Mouse (Mus musculus) hindbrain, postnatal 0 days (tissue): ENCODE results near the gene Tmc6. TPM values are rescaled to one million over a fixed set of nuclear protein-coding genes. Genes with fewer than 3 reads are reported as not detected.
A peak's percentile ranks its signal among the peaks of the same experiment; 100 is the strongest.

Source experiments
- ATAC-seq: fragments of 200-750 bp; cut with Nextera tagmentation; 2 replicates; pipeline ENCODE4 v1.8.0; 2017; ENCODE audit warnings: mild to moderate bottlenecking, moderate TSS enrichment, moderate library complexity
- DNase-seq: peaks from one replicate; pipeline ENCODE4 v3.0.0-alpha.2; 2015; ENCODE audit warnings: low spot score
- H3K27ac ChIP-seq: fragments of 300-500 bp; sonication (generic); 2 replicates; pipeline ENCODE4 v1.5.1; 2014; ENCODE audit warnings: mild to moderate bottlenecking
- H3K27me3 ChIP-seq: fragments of 300-500 bp; sonication (generic); 2 replicates; pipeline ENCODE4 v1.6.1; 2014; ENCODE audit warnings: low read length, mixed read lengths; ENCODE audit not compliant: insufficient read depth
- H3K36me3 ChIP-seq: fragments of 300-500 bp; sonication (generic); 2 replicates; pipeline ENCODE4 v1.6.1; 2014; ENCODE audit warnings: low read length, mixed read lengths; ENCODE audit not compliant: insufficient read depth
- H3K4me1 ChIP-seq: fragments of 300-500 bp; sonication (generic); 2 replicates; pipeline ENCODE4 v1.6.1; 2014; ENCODE audit warnings: antibody characterized with exemption, low read length, mixed read lengths; ENCODE audit not compliant: insufficient read depth
- H3K4me2 ChIP-seq: fragments of 300-500 bp; sonication (generic); 2 replicates; pipeline ENCODE4 v1.6.1; 2014; ENCODE audit warnings: low read depth, mild to moderate bottlenecking, low read length, moderate library complexity, mixed read lengths
- H3K4me3 ChIP-seq: fragments of 300-500 bp; sonication (generic); 2 replicates; pipeline ENCODE4 v1.5.1; 2014; ENCODE audit warnings: low read length
- H3K9ac ChIP-seq: fragments of 300-500 bp; sonication (generic); replicated peaks from 2 replicates; pipeline ENCODE4 v1.6.1; 2014; ENCODE audit warnings: mild to moderate bottlenecking, low read length, moderate library complexity, mixed read lengths
- H3K9me3 ChIP-seq: fragments of 300-500 bp; sonication (generic); 2 replicates; pipeline ENCODE4 v1.6.1; 2016; ENCODE audit warnings: low read length, mixed read lengths
- CTCF ChIP-seq: IDR thresholded peaks from 2 replicates; pipeline ENCODE4 v1.5.1; 2016; ENCODE audit warnings: antibody characterized with exemption, control low read depth, low read depth
- WGBS: fragments of 180-500 bp; shearing (Covaris S2); extraction: QIAGEN DNeasy Blood & Tissue Kit; methylation state at CpG from one replicate; pipeline ENCODE4 v1.1.7; 2014; 5-methylcytosine and 5-hydroxymethylcytosine counted together
- polyA plus RNA-seq: library from polyadenylated mRNA; unstranded; fragments of >200 nt; fragmentation: Nextera tagmentation; extraction: Ambion mirVana; gene quantifications from 2 replicates; pipeline ENCODE4 v1.2.1, GENCODE M21; 2015
- total RNA-seq: library from RNA; depleted of rRNA; stranded (reverse); fragments of >200 nt; gene quantifications from 2 replicates; pipeline ENCODE4 v1.2.3, GENCODE M21; 2014

Tmc6 gene
- total and polyA plus RNA-seq, 2 experiments from 2014 or later = 3.2 to 4.7 TPM

DNA sequence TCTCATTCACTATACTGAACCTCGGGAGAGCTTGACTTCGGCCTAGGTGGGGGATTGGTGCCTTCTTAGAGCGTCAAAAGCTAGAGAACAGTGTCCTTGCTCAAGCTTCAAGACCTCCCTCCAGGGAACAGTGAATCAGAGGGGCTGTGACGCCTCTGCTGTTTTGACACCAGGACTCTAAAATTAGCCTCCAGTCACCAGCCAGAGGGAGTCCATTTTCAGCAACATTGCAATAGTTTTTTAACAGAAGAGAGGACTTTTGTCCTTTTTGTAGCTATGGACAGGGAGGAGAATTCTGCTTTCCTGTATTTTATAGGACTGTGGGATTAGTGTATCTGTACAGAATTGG is 51.5 kb downstream of the Tmc6 start:
- Histone ChIP-seq H3K9ac (no peak overlapping the region), H3K36me3 (peaks cover 8% of the 10 kb centered on the region; the same call in 1 of the 2 replicates), H3K9me3 (no peaks in the 10 kb centered on the region), H3K4me3 (no peak overlapping the region), H3K27ac (no peak overlapping the region), H3K4me2 (no peak overlapping the region), H3K27me3 (no peaks in the 10 kb centered on the region), H3K4me1 (no peaks in the 10 kb centered on the region)
- WGBS = 79% methylated on average over 4 of the region's 4 CpGs
- no peak for TF ChIP-seq CTCF
- DNase-seq (no peak), ATAC-seq (no peak)

DNA sequence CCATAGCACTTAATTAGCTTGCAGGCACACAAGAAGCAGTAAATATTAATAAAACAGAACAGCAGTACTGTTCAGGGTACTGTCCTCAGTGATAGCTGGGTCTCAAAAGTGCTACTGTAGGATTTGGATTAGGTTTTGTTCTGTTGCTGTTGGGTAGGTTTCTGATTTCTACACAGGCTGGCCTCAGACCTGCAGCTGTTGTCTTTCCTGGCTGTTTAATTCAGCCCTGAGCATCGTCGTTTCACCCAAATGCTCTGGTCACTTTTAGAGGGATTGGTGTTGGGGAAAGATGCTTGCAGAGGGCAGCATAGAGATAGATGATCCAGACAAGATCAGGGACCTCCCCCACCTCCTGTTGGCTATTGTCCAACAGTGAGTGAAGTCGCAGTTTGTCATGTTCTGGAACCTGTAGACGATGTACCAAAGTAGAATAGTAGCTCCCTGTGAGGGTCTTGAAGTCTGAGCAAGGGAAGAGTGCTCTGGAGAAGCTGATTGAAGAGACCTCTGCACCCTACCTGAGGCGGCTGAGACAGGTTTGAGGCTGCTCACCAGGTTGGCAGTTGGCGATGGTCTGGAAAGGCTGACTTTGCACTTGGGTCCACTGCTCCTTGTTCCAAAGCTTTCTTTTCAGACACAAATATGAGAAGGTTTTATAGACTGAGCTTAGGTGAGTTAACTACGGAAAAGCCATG is 52.1 kb downstream of the Tmc6 start:
- Histone ChIP-seq H3K9me3 (no peaks in the 10 kb centered on the region), H3K9ac (no peak overlapping the region), H3K36me3 (peaks cover 8% of the 10 kb centered on the region; the same call in 1 of the 2 replicates), H3K27me3 (no peaks in the 10 kb centered on the region), H3K27ac (no peak overlapping the region), H3K4me3 (no peak overlapping the region), H3K4me1 (no peaks in the 10 kb centered on the region), H3K4me2 (no peak overlapping the region)
- 73% methylated on average over 7 of the region's 7 CpGs for WGBS
- ATAC-seq (no peak), DNase-seq (no peak)
- no peak for TF ChIP-seq CTCF

DNA sequence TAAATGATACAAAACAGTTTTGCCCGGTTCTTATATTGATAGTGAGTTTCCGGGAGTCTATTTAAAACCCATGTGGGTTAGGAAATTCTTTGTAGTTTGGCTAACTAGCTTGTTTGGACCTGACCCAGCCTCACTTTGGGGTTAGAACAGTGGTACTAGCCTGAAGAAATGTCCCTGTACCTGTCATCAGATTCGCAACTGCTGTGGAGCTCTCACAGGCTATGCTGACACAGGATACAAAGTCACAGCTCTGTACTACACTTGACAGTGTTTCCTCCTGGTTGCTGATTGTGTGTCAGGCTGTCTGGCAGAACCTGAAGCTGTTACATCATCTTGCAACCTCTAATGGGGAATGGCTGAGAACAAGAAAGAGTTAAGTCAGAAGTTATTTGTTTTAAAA is 52.7 kb downstream of the Tmc6 start:
- DNase-seq (no peak), ATAC-seq (no peak)
- 85% methylated on average over 3 of the region's 3 CpGs for WGBS
- H3K4me2 ChIP-seq = no peak overlapping the region
- no peaks in the 10 kb centered on the region for H3K9me3 ChIP-seq
- H3K4me1 ChIP-seq = no peaks in the 10 kb centered on the region
- H3K36me3 ChIP-seq = peaks cover 12% of the 10 kb centered on the region; the same call in 1 of the 2 replicates
- no peak overlapping the region for H3K9ac ChIP-seq
- H3K27ac ChIP-seq = no peak overlapping the region
- no peak for TF ChIP-seq CTCF
- H3K27me3 ChIP-seq = no peaks in the 10 kb centered on the region
- no peak overlapping the region for H3K4me3 ChIP-seq

DNA sequence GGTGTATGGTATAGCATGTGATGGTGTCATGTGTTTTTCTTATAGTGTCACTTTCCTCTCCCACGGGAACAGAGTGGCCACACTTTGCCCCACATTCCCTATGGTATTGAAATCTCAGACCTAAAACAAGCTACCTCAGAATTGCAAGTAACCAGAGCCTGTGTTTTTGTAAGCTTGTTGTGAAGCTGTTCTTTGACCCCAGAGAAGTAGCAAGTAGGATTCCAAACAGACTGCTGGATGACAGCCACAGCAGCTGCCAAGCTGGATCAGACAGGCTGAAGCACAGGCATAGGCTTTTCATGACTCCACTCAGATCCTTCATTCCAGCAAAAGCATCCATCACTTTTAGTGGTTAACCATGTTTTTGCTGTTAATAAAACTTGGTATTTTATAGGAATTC is 53.2 kb downstream of the Tmc6 start:
- Histone ChIP-seq H3K9me3 (no peaks in the 10 kb centered on the region), H3K27me3 (no peaks in the 10 kb centered on the region), H3K4me1 (no peaks in the 10 kb centered on the region), H3K4me3 (no peak overlapping the region), H3K36me3 (peaks cover 12% of the 10 kb centered on the region; the same call in 1 of the 2 replicates), H3K4me2 (no peak overlapping the region), H3K9ac (no peak overlapping the region), H3K27ac (peak overlapping the region; percentile 20; the same call in 1 of the 2 replicates)
- ATAC-seq (no peak), DNase-seq (peak; percentile 39)
- WGBS = 69% methylated on average over 1 of the region's 1 CpGs
- TF ChIP-seq CTCF = no peak

DNA sequence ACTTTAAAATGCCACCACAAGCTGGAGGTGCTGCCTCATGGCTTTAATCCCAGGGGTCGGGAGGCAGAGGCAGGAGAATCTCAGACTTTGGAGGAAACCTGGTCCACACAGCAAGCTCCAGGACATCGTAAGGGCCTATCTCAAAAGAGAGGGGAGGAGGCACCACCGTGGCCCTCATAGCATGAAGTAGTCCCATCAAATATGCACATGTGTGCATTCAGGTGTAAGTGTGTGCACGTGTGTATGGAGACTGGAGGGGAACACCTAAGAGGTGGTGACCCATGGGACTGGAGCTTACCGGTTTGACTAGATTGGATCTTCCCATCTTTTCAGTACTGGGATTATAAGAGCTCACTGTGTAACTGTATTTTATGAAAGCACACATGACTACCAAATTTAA is 53.8 kb downstream of the Tmc6 start:
- peak overlapping the region; percentile 20; the same call in 1 of the 2 replicates for H3K27ac ChIP-seq
- WGBS = 86% methylated on average over 5 of the region's 5 CpGs
- DNase-seq = no peak
- no peak overlapping the region for H3K9ac ChIP-seq
- H3K36me3 ChIP-seq = peaks cover 11% of the 10 kb centered on the region
- no peak for ATAC-seq
- H3K9me3 ChIP-seq = no peaks in the 10 kb centered on the region
- no peaks in the 10 kb centered on the region for H3K4me1 ChIP-seq
- no peak overlapping the region for H3K4me2 ChIP-seq
- no peak overlapping the region for H3K4me3 ChIP-seq
- no peaks in the 10 kb centered on the region for H3K27me3 ChIP-seq
- TF ChIP-seq CTCF = no peak

DNA sequence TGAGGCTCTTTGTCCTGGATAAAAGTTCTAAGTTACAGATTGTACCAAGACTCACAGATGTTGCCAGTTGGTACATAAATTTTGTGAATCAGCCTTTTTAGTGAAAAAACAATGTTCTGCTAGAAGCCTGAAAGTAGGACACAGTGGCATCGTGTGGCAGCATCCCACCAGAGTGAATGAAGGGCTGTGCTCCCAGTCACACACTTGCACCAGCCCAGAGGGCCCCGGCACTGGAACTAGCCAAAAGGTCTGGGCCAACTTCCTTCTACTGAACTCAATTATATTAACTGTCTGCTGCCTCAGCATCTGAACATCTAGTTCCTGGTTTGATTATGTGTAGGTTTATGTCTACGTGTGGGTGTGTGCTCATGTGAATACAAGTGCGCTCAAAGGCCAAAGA is 55.0 kb downstream of the Tmc6 start:
- TF ChIP-seq CTCF = no peak
- H3K4me1 ChIP-seq = no peaks in the 10 kb centered on the region
- H3K27me3 ChIP-seq = no peaks in the 10 kb centered on the region
- DNase-seq = no peak
- H3K36me3 ChIP-seq = peaks cover 20% of the 10 kb centered on the region
- no peak overlapping the region for H3K9ac ChIP-seq
- no peaks in the 10 kb centered on the region for H3K9me3 ChIP-seq
- no peak for ATAC-seq
- no peak overlapping the region for H3K4me3 ChIP-seq
- WGBS = 90% methylated on average over 4 of the region's 4 CpGs
- H3K4me2 ChIP-seq = no peak overlapping the region
- H3K27ac ChIP-seq = no peak overlapping the region

DNA sequence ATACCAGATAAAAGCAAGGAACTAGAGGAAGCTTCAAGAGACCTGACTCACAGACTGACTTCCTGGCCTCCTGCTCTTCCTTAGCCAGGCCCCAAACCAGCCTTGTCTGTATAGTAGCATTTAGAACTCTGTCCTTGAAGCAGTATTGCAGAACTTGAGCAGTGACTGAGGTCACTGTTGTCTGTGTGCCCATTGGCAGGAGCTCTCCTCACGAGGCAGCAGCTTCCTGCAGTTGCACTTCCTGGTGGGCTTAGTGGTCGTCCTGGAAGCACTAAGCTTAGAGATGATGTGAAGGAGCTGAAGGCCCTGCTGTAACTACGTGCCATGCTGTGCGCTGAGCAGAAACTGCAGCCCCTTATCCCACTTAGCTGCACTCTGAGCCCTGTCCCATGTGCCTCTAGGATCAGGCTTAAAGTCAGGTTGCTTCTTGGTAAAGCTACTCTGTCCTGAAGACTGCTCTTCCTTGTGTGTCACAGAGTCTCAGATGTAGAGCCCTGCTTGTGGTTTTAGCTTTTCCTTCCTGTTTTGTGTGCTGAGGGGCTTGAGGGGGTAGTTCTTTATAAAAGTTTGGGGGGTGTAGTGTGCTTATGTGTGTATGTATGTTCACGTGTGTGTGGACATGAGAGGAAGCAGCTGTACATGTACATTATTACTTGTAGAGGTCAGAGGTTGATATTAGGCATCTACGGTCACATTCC is 57.2 kb downstream of the Tmc6 start:
- H3K9me3 ChIP-seq = no peaks in the 10 kb centered on the region
- no peak overlapping the region for H3K9ac ChIP-seq
- DNase-seq (no peak), ATAC-seq (no peak)
- TF ChIP-seq CTCF = no peak
- H3K27me3 ChIP-seq = no peaks in the 10 kb centered on the region
- H3K27ac ChIP-seq = 0 out of 2 replicates have a peak overlapping the region, but pooled peaks have one; percentile 26
- H3K36me3 ChIP-seq = peaks cover 32% of the 10 kb centered on the region
- H3K4me2 ChIP-seq = no peak overlapping the region
- WGBS = 80% methylated on average over 6 of the region's 6 CpGs
- H3K4me3 ChIP-seq = no peak overlapping the region
- H3K4me1 ChIP-seq = no peaks in the 10 kb centered on the region
